Mouse (Mus musculus): Measurements from ENCODE around the gene Stk32b.

Stk32b gene

DNA sequence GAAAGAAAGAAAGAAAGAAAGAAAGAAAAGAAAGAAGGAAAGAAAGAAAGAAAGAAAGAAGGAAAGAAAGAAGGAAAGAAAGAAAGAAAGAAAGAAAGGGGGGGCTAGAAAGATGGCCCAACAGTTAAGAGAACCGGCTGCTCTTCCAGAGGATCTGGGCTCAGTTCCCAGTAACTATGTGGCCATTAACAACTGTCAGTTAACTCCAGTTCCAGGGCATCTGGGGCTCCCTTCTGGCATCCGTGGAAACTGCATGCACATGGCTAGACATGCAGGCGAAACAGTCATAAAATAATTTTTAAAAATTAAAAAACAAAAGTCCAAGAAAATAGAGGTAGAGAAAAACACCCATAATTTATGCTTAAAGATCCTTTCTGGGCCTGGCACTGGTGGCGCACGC is 181.7 kb downstream of the Stk32b start:
- no peak for ATAC-seq (ENCODE audit: insufficient number of reproducible peaks, low FRiP score, low TSS enrichment)

DNA sequence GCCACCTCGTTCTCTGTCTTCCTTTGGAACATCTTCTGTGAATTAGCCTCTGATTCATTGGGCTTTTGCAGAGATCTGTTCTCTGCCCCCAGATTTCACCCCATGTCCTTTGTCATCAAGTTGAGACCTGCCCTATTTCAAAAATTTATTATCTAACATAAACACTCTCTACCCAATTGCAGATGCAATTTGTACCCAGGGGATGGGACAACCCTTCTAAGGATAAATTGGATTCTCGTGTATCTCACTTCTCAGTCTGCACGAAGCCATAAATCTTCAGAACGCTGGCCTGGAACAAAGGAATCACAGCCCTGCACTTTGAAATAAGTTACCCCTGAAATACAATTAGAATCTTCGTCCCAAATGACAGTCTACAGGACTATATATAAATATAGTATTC is 191.6 kb downstream of the Stk32b start:
- ATAC-seq (ENCODE audit: insufficient number of reproducible peaks, low FRiP score, low TSS enrichment), result no peak

DNA sequence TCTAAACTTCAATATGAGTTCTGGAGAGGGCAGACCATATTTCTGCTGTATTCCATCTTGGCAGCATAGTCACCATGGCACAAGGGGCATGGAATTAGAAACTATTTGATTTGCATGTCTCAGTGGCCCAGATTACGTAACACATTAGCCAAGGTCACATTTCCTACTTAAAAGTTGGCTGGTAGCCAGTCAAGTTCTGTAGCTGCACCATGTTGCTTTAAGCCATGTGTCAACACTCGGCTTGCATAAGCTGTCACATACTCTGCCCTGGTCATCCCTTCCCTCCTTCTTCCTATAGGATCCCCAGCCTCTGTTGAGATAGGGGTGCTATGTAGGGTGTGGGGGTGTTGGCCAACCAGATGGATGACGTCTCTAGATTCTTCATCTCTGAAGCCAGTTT is 196.5 kb downstream of the Stk32b start:
- no peak for ATAC-seq (ENCODE audit: insufficient number of reproducible peaks, low FRiP score, low TSS enrichment)

- no peak for ATAC-seq (ENCODE audit: insufficient number of reproducible peaks, low FRiP score, low TSS enrichment)
Observed at GRCm38 (mm10) chr5:37512479-37512878, 204.5 kb downstream of the Stk32b start.

DNA sequence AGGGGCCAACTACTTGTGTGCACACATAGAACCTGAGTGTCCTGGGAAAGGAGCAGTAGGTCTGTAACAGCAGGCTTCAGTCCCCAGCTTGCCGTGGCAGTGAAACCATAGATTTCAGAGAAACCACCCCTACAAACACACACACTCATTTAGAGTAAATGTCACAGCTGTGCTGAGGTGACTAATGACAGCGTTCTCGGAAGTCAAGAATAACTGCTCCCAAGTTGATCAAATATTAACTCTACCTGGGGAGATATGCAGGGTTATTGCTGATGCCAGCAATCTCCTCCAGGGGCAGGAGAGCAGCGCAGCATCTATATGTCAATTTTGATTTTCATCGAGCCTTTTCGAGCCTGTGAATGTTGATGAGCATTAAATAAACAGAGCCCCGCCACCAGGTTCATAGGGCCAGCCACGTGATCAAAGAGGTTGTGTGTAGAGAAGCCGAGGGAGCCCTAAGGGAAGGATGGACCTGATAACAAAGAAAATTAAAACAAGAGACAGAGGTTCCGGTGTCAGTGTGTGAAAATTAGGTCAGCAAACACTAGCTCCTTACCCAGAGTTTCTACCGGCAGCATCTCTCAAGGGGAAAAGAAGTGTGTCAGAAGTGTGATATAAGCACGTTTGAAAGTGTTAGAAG is 210.0 kb downstream of the Stk32b start:
- no peak for ATAC-seq (ENCODE audit: insufficient number of reproducible peaks, low FRiP score, low TSS enrichment)

DNA sequence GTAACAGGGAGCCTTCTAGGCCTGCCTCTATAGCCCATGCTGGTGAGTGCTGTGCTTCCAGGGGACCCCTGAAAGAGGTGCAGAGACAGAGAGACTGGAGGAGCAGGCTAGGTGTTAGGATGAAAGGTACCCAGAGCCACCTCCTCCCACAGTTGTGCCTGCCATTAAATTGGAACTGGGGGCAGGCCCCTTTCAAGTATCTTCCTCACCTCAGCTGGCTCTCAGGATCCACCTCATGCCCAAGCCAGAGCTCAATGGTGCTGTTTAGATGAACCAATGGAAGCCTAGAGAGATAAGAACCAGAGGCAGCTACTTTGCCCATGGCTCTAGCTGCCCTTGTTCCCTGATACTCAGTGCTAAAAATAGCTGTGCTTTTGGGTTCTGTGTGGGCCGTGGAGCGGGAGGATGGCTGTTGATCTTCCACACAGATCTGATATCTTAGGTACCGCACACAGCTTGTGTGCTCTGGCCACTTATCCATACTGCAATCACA is 221.9 kb downstream of the Stk32b start:
- ATAC-seq (ENCODE audit: insufficient number of reproducible peaks, low FRiP score, low TSS enrichment), result no peak

- ATAC-seq (ENCODE audit: insufficient number of reproducible peaks, low FRiP score, low TSS enrichment), result no peak
Observed at GRCm38 (mm10) chr5:37472025-37472608, 244.9 kb downstream of the Stk32b start.

DNA sequence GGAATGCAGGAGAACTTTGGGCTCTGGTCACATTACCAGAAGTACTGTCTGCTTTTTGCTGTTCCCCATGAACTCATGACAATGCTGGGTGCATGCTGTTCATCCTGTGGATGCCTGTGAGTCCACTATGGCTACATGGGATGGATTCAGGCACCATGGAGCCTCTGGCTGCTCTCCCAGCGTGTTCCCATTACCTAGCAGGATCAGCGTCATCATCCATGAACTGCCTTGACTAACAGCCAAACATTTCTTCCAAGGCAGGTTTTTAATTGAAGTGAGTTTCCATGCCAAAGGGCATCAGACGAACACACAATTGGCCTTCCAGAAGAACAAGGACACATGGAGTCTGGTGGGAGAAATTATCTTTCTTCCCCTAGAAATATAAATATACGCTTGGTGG is 245.4 kb downstream of the Stk32b start:
- no peak for ATAC-seq (ENCODE audit: insufficient number of reproducible peaks, low FRiP score, low TSS enrichment)

DNA sequence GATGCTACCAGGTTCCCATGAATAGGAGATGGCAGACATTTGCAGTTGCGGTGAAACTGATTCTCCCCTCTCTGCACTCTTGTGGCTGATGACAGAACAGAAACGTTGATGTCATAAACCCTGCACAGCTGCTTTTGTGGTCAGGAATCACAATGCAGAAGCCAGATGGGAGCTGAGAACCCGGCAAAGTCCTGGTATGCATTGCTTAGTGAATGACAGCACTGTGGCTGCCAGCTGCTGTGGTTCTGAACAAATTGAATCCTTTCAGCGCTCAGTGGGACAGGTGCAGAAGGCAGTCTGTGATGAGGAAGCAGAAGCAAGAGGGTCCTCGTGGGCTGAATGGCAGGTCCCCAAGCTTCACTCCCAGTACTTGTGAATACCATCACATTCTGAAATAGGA is 247.9 kb downstream of the Stk32b start:
- ATAC-seq (ENCODE audit: insufficient number of reproducible peaks, low FRiP score, low TSS enrichment), result no peak

- ATAC-seq (ENCODE audit: insufficient number of reproducible peaks, low FRiP score, low TSS enrichment), result no peak
Observed at GRCm38 (mm10) chr5:37467646-37468045, 249.3 kb downstream of the Stk32b start.

DNA sequence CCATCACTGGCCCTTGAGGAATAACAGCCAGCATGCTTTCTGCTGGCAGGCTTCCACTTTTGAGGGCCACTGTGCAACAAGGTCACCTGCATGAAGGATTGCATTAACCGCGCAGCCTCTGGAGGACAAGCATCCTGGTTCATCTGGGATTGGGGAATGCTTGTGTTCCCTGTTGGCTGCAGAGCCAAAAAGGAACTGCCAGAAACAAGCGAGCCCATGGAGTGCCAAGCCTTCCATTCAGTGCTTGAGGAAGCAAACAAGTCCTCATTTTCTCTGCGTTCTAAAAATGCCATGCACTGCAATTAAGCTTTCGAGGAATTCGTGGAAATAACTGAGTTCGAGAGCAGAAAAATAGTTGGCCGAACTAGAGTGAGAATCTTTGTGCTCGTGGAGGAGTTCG is 251.5 kb downstream of the Stk32b start:
- ATAC-seq (ENCODE audit: insufficient number of reproducible peaks, low FRiP score, low TSS enrichment), result no peak

DNA sequence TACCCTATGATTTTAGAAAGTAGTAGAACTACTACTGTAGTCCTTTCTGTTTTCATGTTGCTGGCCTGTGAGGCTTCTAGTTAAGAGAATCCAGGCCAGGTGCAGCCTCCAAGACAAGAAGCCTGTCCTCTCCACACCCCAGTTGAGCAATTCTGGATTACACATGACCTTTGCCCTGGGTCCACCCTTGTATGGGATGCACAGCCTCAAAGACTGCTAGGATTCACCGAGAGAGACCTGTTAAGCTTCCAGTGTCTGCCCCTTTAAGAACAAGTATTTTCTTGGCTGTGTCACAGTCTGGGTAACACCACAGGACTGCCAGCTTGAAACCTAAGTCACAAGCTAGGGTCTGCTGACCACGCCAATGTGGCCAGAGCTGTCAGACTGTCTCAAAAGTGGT is 258.7 kb downstream of the Stk32b start:
- ATAC-seq (ENCODE audit: insufficient number of reproducible peaks, low FRiP score, low TSS enrichment), result no peak

DNA sequence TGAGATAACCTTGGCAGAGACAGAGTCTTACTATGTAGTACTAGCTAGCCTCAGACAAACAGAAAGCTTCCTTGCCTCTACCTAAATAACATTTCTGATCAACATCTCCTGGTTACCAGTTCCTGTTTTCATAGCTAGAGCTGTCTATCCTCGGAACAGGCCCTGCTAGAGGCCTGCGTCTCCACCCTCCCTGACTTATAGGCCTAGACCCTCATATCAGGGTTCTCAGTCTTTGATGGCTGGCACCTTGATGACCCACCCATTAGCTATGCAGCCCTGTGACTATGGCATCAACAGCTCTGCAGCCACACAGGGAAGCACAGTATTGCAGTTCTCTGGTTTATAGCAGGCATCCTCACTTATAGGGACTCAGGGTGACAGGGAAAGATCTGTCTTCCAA is 259.1 kb downstream of the Stk32b start:
- no peak for ATAC-seq (ENCODE audit: insufficient number of reproducible peaks, low FRiP score, low TSS enrichment)

- ATAC-seq (ENCODE audit: insufficient number of reproducible peaks, low FRiP score, low TSS enrichment), result no peak
Observed at GRCm38 (mm10) chr5:37457191-37457590, 259.8 kb downstream of the Stk32b start.

GRCm38 (mm10) chr5:37456590-37456989 is 260.4 kb downstream of the Stk32b start:
- no peak for ATAC-seq (ENCODE audit: insufficient number of reproducible peaks, low FRiP score, low TSS enrichment)

DNA sequence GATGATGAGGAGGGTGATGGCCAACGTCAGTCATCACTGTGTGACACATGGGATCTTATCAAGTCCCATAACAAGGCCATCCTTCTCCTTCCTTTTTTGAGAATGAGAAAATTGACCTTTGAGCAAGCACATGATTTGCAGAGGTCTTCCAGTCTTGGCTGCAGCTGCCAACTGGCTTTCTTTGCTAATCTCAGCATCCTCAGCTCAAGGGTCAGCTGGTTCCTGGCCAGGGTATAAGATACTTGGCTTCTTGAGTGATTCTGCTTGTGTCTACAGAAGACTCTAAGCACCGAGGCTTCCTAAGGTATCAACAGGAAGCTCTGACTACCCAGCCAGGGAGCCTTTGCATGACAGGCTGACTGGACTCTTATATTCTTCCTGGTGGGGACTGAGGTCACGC is 269.4 kb downstream of the Stk32b start:
- ATAC-seq (ENCODE audit: insufficient number of reproducible peaks, low FRiP score, low TSS enrichment), result no peak

- no peak for ATAC-seq (ENCODE audit: insufficient number of reproducible peaks, low FRiP score, low TSS enrichment)
Observed at GRCm38 (mm10) chr5:37442767-37443166, 274.2 kb downstream of the Stk32b start.

- ATAC-seq (ENCODE audit: insufficient number of reproducible peaks, low FRiP score, low TSS enrichment), result no peak
Observed at GRCm38 (mm10) chr5:37435417-37435816, 281.6 kb downstream of the Stk32b start.

GRCm38 (mm10) chr5:37427210-37427609 is 289.8 kb downstream of the Stk32b start:
- ATAC-seq (ENCODE audit: insufficient number of reproducible peaks, low FRiP score, low TSS enrichment), result no peak

DNA sequence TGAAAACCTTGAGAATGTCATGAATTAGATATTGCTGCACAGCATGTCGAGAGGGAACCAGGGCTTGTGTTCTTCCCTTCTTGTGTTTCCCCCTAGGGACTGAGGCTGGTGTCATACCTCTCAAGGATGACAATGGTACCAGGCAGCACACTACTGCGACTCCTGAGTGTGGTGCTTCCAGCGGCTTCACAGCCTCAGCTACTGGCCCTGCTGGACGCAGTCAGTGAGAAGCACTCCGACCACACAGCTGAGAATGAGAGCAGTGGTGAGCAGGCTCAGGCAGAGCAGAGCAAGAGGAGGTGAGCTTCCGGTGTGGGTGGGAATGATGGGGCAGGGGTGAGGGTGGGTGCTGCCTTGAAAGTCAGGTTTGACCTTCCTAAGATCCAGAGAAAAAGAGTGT is 297.9 kb downstream of the Stk32b start:
- ATAC-seq (ENCODE audit: insufficient number of reproducible peaks, low FRiP score, low TSS enrichment), result no peak

Data from cerebellum, adult (tissue).